Mouse (Mus musculus) kidney, adult 2 months (tissue): Measurements from ENCODE around the gene Ccdc113. TPM values are rescaled to one million over a fixed set of nuclear protein-coding genes. Genes with fewer than 3 reads are reported as not detected.

Experiments used
- DNase-seq: peaks from one replicate; pipeline ENCODE4 v3.0.0; 2021
- H3K27ac ChIP-seq: fragments of 200-500 bp; 2 replicates; pipeline ENCODE4 v1.5.1; 2012; ENCODE audit warnings: low read depth, low read length, control low read depth, inconsistent platforms; ENCODE audit not compliant: insufficient read depth
- H3K27me3 ChIP-seq: fragments of 200-500 bp; replicated peaks from 2 replicates; pipeline ENCODE4 v1.6.1; 2012; ENCODE audit warnings: mild to moderate bottlenecking, moderate library complexity, low read length, inconsistent platforms; ENCODE audit not compliant: control insufficient read depth, insufficient read depth
- H3K36me3 ChIP-seq: fragments of 200-500 bp; 2 replicates; pipeline ENCODE4 v1.6.1; 2012; ENCODE audit warnings: mild to moderate bottlenecking, moderate library complexity, low read length, inconsistent platforms; ENCODE audit not compliant: control insufficient read depth, insufficient read depth
- H3K4me1 ChIP-seq: fragments of 200-500 bp; 2 replicates; pipeline ENCODE4 v1.6.1; 2011; ENCODE audit warnings: low read length; ENCODE audit not compliant: control insufficient read depth, insufficient read depth
- H3K4me3 ChIP-seq: fragments of 200-500 bp; 2 replicates; pipeline ENCODE4 v1.5.1; 2011; ENCODE audit warnings: mild to moderate bottlenecking, low read depth, low read length, control low read depth; ENCODE audit not compliant: insufficient read depth
- CTCF ChIP-seq: fragments of 200-500 bp; conservative IDR thresholded peaks from 2 replicates; pipeline ENCODE4 v1.5.1; 2011; ENCODE audit warnings: low read depth, mild to moderate bottlenecking, control low read depth, low read length, moderate library complexity, mixed read lengths; ENCODE audit not compliant: insufficient read depth, insufficient read length
- POLR2A ChIP-seq: fragments of 200-500 bp; IDR thresholded peaks from one replicate; pipeline ENCODE4 v1.6.1; 2011; ENCODE audit warnings: low read depth, low read length, control low read depth
- WGBS: fragments of 180-500 bp; shearing (Covaris S2); methylation state at CpG from one replicate; pipeline ENCODE4 v1.1.7; 2018; 5-methylcytosine and 5-hydroxymethylcytosine counted together
- polyA plus RNA-seq: library from polyadenylated mRNA; depleted of rRNA; stranded (reverse); fragments of >200 nt; gene quantifications from 2 replicates; pipeline ENCODE4 v1.2.3, GENCODE M21; 2012

Gene Ccdc113
- polyA plus RNA-seq, 1 experiment = 0.13 TPM

GRCm38 (mm10) chr8:95551577-95551976 lies 17.7 kb downstream of the Ccdc113 start:
- Histone ChIP-seq H3K36me3 (no peaks in the 10 kb centered on the region), H3K4me3 (no peak overlapping the region), H3K4me1 (no peaks in the 10 kb centered on the region), H3K27ac (no peak overlapping the region), H3K27me3 (no peaks in the 10 kb centered on the region)
- 57% methylated on average over 4 of the region's 4 CpGs for WGBS
- DNase-seq = no peak
- TF ChIP-seq POLR2A (no peak), CTCF (no peak)

- H3K36me3 ChIP-seq = no peaks in the 10 kb centered on the region
- H3K27ac ChIP-seq = no peak overlapping the region
- TF ChIP-seq CTCF (no peak), POLR2A (no peak)
- H3K4me3 ChIP-seq = no peak overlapping the region
- H3K4me1 ChIP-seq = no peaks in the 10 kb centered on the region
- WGBS = 91% methylated on average over 2 of the region's 2 CpGs
- no peaks in the 10 kb centered on the region for H3K27me3 ChIP-seq
- DNase-seq = no peak
These were observed 22.1 kb downstream of the Ccdc113 start for GRCm38 (mm10) chr8:95555963-95556362.

GRCm38 (mm10) chr8:95566217-95566616 lies 32.3 kb downstream of the Ccdc113 start:
- H3K27me3 ChIP-seq = no peaks in the 10 kb centered on the region
- H3K4me3 ChIP-seq = no peak overlapping the region
- WGBS = 62% methylated on average over 4 of the region's 4 CpGs
- no peaks in the 10 kb centered on the region for H3K36me3 ChIP-seq
- no peaks in the 10 kb centered on the region for H3K4me1 ChIP-seq
- DNase-seq = no peak
- TF ChIP-seq POLR2A (no peak), CTCF (no peak)
- H3K27ac ChIP-seq = no peak overlapping the region

GRCm38 (mm10) chr8:95566809-95567208 lies 32.9 kb downstream of the Ccdc113 start:
- no peaks in the 10 kb centered on the region for H3K36me3 ChIP-seq
- no peaks in the 10 kb centered on the region for H3K27me3 ChIP-seq
- no peaks in the 10 kb centered on the region for H3K4me1 ChIP-seq
- H3K27ac ChIP-seq = no peak overlapping the region
- no peak for DNase-seq
- TF ChIP-seq CTCF (no peak), POLR2A (no peak)
- 89% methylated on average over 6 of the region's 6 CpGs for WGBS
- no peak overlapping the region for H3K4me3 ChIP-seq

- TF ChIP-seq POLR2A (no peak), CTCF (no peak)
- Histone ChIP-seq H3K27me3 (no peaks in the 10 kb centered on the region), H3K36me3 (no peaks in the 10 kb centered on the region), H3K4me1 (no peaks in the 10 kb centered on the region), H3K4me3 (no peak overlapping the region), H3K27ac (no peak overlapping the region)
- WGBS = 89% methylated on average over 5 of the region's 5 CpGs
- no peak for DNase-seq
These were observed 39.3 kb downstream of the Ccdc113 start for GRCm38 (mm10) chr8:95573146-95573545.

GRCm38 (mm10) chr8:95576240-95576639 lies 42.4 kb downstream of the Ccdc113 start, which contains the start of gene Prss54:
Prss54 (minus strand) TSS chr8:95576340.
- Histone ChIP-seq H3K4me3 (no peak within 1 kb of the TSS), H3K4me1 (no peaks in the 10 kb centered on the region), H3K36me3 (no peaks in the 10 kb centered on the region), H3K27me3 (no peaks in the 10 kb centered on the region; the same call in 1 of the 2 replicates), H3K27ac (no peak within 1 kb of the TSS)
- no peak for DNase-seq
- WGBS = 90% methylated on average over 10 of the region's 10 CpGs
- no peak for TF ChIP-seq CTCF

- Histone ChIP-seq H3K4me3 (no peak overlapping the region), H3K27ac (no peak overlapping the region), H3K27me3 (no peaks in the 10 kb centered on the region), H3K36me3 (no peaks in the 10 kb centered on the region), H3K4me1 (no peaks in the 10 kb centered on the region)
- TF ChIP-seq POLR2A (no peak), CTCF (no peak)
- no peak for DNase-seq
- 78% methylated on average over 1 of the region's 1 CpGs for WGBS
These were observed 53.5 kb downstream of the Ccdc113 start for GRCm38 (mm10) chr8:95587339-95587738.

GRCm38 (mm10) chr8:95589282-95589681 lies 55.4 kb downstream of the Ccdc113 start:
- DNase-seq = no peak
- 67% methylated on average over 10 of the region's 10 CpGs for WGBS
- no peak overlapping the region for H3K27ac ChIP-seq

More at GRCm38 (mm10) chr8:95589282-95589681, 55.4 kb downstream of the Ccdc113 start:
- TF ChIP-seq CTCF (no peak), POLR2A (no peak)
- H3K27me3 ChIP-seq = no peaks in the 10 kb centered on the region
- no peaks in the 10 kb centered on the region for H3K36me3 ChIP-seq
- no peak overlapping the region for H3K4me3 ChIP-seq
- no peaks in the 10 kb centered on the region for H3K4me1 ChIP-seq
